Mouse (Mus musculus) thymus, postnatal 14 days (tissue): ENCODE data around the gene Sertad3.

Experiments used
- DNase-seq: peaks from one replicate; pipeline ENCODE4 v3.0.0; 2021

Gene Sertad3

GRCm38 (mm10) chr7:27471390-27472120 is 2.0 kb upstream of the Sertad3 start:
- no peak for DNase-seq

- no peak for DNase-seq
Observed at GRCm38 (mm10) chr7:27472596-27472995, 972 bp upstream of the Sertad3 start.

- no peak for DNase-seq
Observed at GRCm38 (mm10) chr7:27473835-27474489, 394 bp downstream of the Sertad3 start.

- peak; percentile 94 for DNase-seq
Observed at GRCm38 (mm10) chr7:27474490-27474954, 954 bp downstream of the Sertad3 start.

GRCm38 (mm10) chr7:27475596-27475995 is 2.0 kb downstream of the Sertad3 start:
- DNase-seq = no peak

GRCm38 (mm10) chr7:27476098-27476635 is 2.6 kb downstream of the Sertad3 start:
- DNase-seq = no peak

GRCm38 (mm10) chr7:27478561-27478960 is 5.0 kb downstream of the Sertad3 start:
- no peak for DNase-seq

- no peak for DNase-seq
Observed at GRCm38 (mm10) chr7:27479750-27480149, 6.2 kb downstream of the Sertad3 start.

- no peak for DNase-seq
Observed at GRCm38 (mm10) chr7:27480506-27480905, 6.9 kb downstream of the Sertad3 start.

- no peak for DNase-seq
Observed at GRCm38 (mm10) chr7:27480927-27481626, 7.5 kb downstream of the Sertad3 start.

- peak; percentile 78 for DNase-seq
Observed at GRCm38 (mm10) chr7:27481627-27481969, 8.0 kb downstream of the Sertad3 start.

- DNase-seq = no peak
Observed at GRCm38 (mm10) chr7:27483860-27484259, 10.3 kb downstream of the Sertad3 start.

- peak; percentile 54 for DNase-seq
Observed at GRCm38 (mm10) chr7:27486102-27486769, 12.7 kb downstream of the Sertad3 start.

- peak; percentile 100 for DNase-seq
Observed at GRCm38 (mm10) chr7:27486770-27487697, 13.5 kb downstream of the Sertad3 start, which contains the start of gene Sertad1. TSS of gene Sertad1 (plus strand) at chr7:27486910.

- DNase-seq = peak; percentile 63
Observed at GRCm38 (mm10) chr7:27487740-27488268, 14.2 kb downstream of the Sertad3 start.

- peak; percentile 27 for DNase-seq
Observed at GRCm38 (mm10) chr7:27489270-27489869, 15.8 kb downstream of the Sertad3 start.

GRCm38 (mm10) chr7:27490227-27490542 is 16.6 kb downstream of the Sertad3 start:
- no peak for DNase-seq

- DNase-seq = peak; percentile 92
Observed at GRCm38 (mm10) chr7:27490543-27491329, 17.2 kb downstream of the Sertad3 start.

- no peak for DNase-seq
Observed at GRCm38 (mm10) chr7:27491856-27492255, 18.3 kb downstream of the Sertad3 start.

- no peak for DNase-seq
Observed at GRCm38 (mm10) chr7:27493022-27493421, 19.5 kb downstream of the Sertad3 start.
